Mouse (Mus musculus): ENCODE results near the gene Zscan20.
A peak's percentile ranks its signal among the peaks of the same experiment; 100 is the strongest.

Zscan20 gene

DNA sequence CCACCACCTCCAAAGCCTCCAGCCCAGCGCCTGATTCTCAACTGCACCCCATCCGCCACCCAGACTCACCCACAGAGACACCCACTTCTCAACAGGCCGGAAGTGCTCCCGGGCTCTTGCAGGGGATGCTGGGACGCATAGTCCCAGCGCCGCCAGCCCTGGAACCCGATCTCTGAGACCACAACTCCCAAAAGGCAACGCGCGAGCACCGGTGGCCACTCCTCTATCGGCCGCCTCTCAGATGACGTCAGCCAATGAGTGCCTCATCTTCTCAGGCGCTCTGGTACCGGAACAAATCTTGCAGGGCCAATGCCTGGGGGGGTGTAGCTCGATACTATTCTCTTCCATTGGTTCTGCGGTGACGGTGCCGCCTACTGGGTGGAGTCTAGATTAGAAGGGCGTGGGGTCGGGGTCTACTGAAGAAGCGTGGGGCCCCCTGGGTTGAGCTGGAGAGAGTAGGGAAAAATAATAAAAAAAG, at the start of gene Zscan20:
Gene Zscan20, minus strand, starts transcription at position 174 of the 478 bp plus-strand sequence.
- DNase-seq = peak; percentile 99

DNA sequence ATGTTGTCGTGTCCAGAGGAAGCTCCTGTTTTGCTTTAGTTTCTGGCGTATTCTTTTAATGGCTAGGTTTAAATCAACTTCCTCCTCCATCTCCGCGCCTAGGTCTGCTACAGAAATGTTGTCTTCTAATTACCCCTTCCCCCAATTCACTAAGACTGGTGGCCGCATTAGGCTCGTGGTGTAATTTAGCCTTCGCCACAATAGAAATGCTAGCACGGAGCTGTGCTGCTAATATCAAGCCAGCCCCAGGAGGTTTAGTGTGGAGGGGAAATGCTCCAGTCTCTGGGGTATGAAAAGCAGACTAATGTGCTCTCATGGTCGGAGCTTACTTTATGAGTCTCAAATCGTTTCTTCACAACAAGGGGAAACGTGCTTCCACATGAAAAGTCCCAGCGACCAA, 45.5 kb upstream of the Zscan20 start:
- no peak for DNase-seq

DNA sequence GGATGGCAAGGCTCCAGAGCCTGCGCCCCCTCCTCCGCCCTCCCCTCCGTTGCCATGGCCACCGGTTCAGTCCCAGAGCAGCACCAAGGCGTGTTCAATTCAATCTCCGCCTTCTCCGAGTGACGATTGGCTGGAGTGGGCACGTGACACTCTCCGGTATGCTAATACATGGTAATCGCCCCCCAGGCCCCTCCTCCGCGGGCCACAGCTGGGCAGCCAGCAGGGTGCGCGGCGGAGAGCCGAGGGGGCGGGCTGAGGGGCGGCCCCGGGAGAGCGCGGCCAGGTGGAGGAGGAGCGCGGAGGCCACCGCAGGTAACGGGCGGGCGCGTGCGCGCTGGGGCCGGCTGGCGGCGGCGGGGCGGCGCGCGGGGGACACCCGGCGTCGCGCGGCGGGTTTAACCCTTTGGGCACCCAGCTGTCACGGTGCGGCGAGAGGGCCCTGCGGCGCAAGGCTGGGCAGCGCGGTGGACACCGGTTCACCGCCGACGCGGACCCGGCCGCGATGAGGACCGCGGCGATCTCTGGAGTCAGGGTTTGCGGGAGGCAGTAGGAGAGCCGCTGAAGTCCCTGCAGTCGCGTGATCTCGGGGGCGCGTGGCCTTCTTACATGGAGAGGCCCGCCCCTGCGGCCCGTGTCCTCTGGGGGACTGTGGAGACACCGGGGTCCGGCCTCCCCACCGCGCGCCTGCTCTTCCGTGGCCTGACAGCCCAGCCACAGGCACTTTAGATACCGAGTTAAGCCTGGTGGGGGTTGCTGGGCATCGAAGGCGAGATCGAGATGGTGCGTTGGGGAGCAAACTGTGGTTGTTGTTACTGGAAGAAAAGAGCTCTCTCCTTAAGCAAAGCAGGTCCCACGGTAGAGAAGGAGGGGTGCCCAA, 44.8 kb upstream of the Zscan20 start, which contains the start of gene Phc2:
Gene Phc2, plus strand, starts transcription at position 198 of the 877 bp plus-strand sequence.
- peak; percentile 98 for DNase-seq

DNA sequence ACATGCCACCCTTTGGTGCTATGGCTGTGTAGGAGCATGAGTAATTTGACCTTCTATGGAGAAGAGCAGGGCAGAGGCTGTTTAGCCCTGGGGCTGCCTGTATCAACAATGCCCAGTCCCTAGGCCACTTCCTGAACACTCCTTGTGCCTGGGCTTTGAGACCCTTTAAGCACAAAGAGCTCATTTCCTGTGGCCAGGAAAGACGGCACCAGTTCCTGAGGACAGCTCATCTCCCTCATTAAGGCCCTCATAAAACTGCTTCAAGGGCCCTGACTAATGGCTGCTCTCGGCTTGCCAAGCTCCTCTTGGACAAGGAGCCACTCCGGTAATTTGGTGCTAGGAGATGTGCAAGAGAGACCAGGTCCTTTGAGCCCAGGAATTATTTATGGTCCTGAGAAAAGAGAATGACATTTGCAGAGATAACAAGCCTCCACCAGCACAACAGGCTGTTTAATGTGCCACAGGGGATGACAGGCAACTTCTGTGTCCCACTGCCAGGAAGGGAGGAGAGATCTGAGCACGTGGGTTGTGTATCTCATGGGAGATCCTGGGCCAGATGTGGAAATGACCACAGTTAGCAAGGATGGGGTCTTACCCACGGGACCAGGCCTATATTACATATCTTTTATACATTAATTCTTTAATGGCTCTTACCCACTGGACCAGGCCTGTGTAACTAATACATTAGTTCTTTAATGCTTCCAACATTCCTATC, 42.8 kb upstream of the Zscan20 start:
- no peak for DNase-seq

DNA sequence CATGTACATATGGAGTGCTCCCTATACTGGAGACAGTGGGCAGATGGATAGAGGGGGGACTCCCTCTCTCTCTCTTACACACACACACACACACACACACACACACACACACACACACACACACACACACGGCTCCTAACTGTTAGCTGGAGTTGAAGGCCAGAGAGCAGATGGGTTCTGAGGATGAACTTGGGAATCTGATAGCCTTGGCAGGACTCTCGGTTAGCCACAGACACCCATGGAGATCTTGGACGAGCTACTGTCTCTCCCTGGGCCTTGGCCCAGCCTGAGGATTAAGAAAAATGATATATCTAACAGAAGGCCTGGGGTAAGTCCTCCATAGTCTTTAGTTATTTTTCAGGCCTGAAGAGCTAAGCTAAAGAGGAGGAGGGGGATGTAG, 41.6 kb upstream of the Zscan20 start:
- DNase-seq = no peak

DNA sequence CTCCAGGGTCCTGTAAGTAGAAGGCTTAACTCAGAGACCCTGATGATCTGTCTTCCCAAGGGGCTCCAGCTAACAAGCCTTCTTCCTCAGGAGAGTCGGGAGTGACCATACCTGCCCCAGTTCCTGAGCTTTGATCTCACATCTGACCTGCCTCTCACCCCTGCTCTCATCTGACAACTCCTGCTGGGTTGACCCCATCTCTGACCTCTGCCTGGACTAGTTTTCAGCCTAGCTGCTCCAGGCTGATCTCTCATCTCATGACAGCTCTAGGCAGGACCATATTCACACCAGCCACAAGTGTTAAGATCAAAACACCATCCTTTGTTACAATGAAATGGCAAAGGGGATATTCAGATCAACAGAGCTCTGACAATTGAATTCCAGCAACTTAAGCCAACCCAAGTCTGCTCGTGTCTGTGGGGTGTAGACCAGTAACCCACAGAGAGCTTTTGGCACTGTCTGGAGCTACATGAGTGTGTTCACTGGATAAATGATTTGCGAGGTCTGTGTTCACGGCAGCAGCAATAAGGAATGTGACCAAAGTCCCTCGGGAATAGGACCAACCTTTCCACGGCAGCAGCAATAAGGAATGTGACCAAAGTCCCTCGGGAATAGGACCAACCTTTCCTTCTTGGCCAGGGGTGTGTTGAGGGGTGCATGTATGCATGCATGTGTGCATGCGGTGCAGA, 38.8 kb upstream of the Zscan20 start:
- DNase-seq = no peak

DNA sequence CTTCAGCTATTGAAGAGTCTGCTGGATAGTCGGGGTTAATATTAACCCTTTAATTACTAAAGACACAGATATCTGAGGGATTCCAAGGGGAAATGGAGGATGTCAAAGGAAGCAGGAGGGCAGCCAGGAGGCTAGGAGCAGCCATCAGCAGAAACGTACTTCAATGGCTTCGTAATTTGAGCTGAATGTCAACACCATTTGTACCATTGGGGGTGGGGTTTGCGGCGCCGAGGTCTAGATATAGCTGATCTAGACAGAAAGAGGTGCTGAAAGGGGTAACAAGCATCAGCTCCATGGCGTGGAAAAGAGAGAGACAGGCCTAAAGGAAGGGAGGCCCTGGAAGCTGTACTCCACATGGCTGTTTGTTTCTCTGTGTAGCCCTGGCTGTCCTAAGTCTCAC, 36.9 kb upstream of the Zscan20 start:
- DNase-seq = no peak

DNA sequence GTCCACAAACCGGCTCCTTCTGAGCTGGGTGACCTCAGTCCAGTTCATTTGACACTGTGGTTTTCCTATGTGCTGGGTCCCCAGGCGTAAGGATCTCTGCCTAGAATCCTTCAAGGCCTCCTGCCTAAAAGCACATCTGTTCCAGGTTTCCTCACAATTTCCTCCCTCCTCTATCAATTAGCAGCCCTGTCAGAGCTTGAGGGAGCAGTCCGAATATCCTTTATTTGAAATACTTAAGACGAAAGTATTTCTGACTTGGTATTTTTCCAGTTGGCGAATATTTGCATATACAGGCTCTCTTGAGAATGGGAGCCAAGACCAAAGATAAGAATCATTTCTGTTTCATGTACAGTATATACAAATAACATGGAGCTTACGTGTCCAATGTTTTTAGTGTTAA, 36.0 kb upstream of the Zscan20 start:
- DNase-seq = no peak

DNA sequence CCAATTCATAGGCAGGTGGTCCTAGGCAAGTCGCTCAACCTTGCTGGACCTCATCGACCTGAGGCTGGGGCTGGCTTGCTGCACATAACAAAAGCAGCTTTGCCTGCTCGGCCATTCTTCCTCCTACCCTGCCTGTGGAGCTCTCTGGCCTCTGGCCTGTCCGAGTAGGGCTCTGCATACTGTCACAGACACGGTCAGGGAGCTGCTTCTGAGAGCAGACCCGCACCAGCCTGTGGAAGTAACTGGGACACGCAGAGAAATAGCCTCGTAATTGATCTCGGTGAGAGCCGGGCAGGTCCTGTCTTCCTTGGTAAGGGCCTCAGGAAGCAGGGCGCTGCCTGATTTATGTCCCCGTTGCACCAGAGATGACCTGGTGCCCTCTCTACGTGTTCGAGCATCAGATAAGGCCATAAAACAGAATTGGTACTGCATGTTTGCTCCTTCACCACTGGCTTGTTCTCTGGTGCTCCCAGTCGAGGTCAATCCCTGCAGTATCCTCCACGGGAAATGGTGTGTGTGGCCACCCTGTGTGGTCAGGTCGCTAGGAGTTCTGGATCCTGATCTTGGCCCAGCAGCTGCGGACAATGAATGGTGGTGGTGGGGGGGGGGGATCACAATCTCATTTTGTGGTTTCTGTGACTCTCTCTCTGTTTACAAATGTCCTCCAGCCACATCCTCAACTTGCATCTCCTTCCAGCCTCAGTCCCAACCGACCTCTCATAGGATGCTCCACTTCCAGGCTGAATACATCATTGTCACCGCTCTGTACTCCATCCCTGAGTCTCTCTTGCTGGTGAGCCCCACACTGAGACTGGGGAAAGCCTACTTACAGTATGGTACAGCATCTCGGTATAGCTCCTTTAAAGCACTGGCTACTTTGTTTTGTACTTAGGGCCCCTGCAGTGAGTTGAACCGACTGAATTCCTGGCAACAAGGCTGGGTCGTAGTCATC, 32.1 kb upstream of the Zscan20 start:
- no peak for DNase-seq

DNA sequence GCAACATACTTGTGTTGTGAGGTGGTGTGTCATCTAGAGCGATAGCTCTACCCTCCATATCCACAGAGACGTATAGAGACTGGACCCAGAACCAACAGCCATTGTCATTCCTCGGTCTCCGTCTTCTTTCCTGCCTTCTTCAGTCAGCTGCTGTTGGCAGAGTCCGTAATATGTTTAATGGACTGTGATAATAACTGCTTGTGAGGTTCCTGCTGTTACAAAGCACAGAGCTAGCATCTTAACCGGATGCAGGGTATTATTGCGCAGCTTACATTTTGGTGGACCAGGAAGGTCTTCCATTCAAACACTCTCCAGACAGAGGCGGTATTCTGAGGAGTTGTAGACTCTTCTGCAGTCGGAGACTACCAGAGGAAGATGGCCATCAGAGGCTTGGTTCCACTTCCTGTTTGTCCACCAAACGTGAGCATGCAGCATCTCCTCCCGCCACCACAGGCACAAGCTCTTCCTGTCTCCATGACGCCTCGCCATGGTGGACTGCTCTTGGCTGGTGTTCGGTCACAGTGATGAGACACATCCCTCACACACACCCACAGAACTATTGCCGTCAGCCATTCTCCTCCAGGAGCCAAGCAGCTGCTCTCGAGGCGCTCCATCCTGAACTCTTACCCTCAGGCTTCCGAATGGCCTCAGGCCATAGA, 28.5 kb upstream of the Zscan20 start:
- peak; percentile 27 for DNase-seq

DNA sequence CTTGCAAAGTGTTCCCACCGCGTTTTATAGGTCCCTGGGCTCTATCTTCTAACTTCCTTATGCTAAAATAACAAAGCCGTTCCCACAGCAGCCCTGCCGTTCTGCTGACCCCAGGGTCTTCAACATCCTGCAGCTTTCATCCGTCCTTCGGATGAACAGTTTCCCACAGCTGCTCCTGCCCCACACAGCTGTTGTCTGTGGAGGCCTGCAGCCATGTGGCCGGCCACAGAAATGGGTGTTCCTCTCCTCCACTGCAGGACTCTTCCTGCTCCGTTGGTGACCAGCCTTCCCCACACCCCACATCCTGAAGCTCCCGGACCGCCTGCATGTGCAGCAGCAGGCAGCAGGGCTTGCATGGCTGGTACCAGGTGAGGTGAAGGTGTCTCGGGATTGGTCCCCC, 27.4 kb upstream of the Zscan20 start:
- DNase-seq = no peak

DNA sequence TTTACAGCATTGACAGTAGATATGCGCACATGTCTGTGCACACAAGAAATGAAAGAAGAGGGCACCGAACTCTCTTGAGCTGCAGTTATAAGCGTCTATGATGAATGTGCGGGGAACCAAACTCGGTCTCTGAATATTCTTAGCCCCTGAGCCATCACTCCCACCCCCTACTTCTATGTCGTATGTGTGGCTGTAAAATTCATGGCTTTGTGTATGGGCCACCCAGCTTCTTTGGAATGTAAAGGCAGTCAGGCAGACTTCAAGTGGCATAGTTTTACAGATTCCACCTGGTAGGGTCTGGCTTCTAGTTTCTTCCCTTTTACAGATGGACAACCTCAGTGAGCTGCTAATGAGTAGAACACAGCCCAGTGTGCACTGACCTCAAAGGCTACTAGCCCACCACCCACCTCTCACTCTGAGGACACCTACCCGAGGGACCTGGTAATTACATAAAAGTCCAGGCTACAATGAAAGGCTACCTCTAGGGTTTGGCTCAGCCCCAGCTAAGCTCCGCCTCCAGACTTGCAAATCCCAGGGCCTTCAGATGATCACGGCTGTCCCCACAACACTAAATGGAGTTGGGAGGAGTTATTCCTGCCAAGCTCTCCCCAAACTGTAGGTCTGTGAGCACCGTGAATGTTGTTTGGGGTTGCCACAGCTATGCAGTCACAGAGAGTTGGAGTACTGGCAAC, 26.1 kb upstream of the Zscan20 start:
- DNase-seq = peak; percentile 48

DNA sequence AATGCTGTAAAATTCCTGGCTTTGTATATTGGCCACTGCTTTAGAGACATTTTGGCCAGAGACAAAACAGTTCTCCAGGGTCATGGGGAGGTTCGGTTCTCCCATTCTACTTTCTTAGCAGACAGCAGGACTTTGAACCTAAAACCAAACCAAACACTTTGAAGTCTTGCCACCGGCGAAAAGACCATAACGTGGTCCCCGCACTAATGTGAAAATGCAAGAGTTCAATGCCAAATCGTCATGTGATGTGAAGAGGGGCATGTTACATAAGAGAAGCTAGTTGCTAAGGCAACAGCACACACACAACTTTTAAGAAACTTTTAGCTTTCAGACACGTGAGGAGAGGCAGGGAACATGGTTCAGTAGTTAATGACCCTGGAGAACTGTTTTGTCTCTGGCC, 25.6 kb upstream of the Zscan20 start:
- no peak for DNase-seq

DNA sequence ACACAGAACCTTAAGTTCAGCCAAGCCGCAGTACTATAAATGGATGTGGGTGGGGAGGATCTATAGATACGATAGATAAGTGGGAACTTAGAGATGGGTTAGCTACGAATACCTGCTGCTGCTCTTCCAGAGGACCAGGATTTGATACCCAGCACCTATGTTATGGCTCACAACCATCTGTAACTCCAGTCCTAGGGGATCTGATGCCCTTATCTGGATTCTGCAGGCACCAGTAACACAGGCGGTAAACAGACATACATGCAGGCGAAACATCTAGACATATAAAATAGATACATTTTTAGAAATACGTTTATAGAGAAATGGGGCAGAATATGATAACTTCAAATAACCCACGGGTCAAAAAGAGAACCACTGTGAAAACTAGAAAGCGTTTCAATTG, 11.2 kb upstream of the Zscan20 start:
- no peak for DNase-seq

DNA sequence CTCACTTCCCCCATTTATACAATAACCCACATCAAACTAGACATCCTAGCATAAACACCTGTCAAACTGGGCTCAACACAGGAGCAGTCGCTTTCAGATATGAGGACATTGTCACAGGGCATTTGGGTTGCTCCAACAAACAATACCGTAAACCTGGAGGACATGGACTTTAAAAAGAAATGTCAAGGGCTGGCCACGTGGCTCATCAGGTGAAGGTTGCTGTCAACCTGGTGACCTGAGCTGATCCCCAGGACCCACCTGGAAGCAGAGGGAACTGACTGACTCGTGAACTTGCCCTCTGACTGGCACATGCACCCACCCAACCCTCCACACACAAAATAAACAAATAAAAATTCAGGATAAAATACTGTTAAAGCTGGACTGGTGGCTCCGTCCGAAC, 10.7 kb upstream of the Zscan20 start:
- no peak for DNase-seq

DNA sequence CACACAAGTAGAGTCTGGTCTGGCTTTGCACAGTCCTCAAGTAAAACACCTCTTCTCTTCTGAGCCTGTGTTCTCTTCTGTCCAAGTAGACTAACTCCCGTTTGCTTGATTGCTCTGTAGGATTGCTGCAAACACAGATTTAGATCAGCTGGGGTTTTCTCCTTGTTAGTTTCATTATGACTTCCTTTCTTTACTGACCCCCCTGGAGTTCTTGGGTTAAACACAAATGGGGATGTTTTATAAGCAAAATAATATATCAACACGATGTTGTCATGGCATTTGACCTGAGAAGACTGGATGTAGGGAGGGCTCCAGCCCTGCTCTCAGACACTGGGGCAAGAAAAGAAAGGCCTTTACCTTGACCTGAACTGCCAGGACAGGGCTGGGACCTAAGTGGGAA, 9.1 kb upstream of the Zscan20 start:
- DNase-seq = no peak

DNA sequence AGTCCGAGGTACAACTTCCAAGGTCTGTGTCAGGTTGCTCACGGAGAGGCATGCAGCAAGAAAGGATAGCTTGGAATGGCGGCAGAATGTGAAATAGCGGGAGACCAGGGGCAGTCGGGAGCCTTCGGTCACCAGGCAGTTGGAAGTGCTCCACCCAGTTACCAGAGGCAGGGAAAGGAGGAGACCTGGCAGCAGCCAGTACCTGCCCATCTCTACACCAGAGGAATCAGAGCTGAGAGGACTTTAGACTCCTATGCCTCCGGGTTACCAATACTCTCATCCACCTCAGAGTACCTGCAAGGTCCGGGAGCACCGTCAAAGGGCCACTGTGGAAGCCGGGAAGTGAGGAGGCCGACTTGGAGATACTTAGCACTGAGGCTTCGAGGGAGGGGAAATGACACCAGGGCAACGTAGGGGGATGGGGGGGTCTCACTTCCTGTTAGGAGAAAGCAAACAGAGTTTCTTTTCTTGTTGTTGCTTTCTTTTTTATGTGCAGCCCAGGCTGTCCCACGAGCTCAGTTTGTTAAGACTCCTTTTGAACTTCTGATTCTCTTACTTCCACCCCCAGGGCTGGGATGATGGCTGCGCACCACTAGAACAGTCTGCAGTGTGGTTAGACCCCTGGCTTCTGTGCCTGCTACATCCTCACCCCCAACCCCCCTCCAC, 8.5 kb upstream of the Zscan20 start, which contains the start of gene Tlr12:
Gene Tlr12, minus strand, starts transcription at position 374 of the 666 bp plus-strand sequence.
- no peak for DNase-seq

DNA sequence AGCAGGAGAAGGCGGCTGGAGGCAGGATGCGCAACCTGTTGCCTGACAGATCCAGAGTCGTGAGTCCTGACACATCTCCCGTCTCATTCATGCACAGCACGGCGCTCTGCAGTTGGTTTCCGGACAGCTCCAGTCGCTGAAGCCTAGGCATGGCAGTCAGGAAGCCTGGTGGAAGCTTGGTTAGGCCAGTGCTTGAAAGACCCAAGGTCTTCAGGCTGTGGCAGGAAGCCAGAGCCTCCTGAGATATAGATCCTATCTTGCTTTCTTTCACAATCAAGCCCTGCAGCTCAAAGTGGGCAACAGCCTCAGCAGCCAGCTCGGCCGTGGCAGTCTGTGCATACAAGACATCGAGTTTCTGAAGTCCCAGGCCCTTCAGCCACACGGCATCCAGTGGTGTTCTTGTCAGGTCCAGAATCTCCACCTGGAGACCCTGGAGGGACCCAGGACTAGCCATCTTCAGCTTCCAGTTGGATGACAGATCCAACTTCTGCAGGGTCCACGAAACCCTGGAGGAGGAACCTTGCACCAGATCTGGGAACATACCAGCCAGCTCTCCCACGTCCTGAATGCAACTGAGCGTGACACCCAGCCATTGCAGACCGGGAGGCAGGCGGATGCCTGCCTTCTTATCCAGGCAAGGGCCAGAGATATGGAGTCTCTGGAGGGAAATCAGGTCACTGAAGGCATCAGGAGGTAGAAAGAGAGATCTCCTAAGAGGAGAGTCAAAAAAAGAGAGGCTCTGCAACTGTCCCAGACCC, 7.6 kb upstream of the Zscan20 start:
- no peak for DNase-seq

DNA sequence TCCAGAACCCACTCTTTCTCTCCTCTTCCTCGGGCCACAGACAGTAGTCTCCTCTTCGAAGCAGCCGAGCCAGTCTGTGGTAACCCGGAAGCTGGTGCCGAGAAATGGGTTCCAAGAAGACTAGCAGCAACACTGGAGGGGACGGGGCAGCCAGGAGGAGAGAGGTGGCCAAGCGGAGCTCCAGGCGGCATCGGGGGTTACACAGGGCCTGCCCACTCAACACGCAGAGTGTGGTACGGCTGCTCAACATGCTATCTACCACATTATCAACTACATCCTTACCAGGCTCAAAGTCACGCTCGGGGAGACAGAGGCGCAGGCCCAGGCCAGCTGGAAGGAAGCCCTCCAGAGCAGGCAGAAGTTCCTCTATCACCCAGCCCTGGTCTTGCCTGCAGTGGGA, 5.9 kb upstream of the Zscan20 start:
- no peak for DNase-seq

DNA sequence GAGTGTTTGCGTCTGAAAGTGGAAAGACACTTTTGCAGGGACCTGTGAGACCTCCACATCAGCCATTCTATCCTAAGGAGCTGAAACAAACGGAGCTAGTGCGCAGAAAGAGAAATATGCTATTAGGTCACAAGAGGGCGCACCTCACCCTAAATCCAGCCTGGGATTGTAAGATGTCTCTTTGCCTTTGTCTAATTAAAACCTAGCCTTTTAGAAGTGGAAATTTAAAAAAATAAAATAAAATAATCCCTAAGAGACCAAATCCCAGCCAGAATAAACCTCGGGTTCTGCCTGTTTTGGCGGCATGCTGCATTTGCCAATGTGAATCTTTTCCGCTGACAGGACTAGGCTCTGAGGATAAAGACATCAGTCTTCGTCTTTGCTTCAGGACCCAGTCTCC, 3.4 kb upstream of the Zscan20 start:
- peak; percentile 82 for DNase-seq
